Comparison of ENCODE assay signal across 30 mouse cellular contexts in genomic region chr6:82898227-82898626, GRCm38 (mm10). TPM values are rescaled to one million over a fixed set of nuclear protein-coding genes. Genes with fewer than 3 reads are reported as not detected.
A peak's percentile ranks its signal among the peaks of the same experiment; 100 is the strongest.
DNase-seq lines count a peak whose midpoint lies in the region; ATAC-seq and TF ChIP-seq lines count a peak whose summit lies in the region.
"Had no signal": no experiment of that assay in that cellular context is flagged by ENCODE, and none has a peak within 500 bp of the region (broad histone marks: within the 10 kb centered on the region; RNA-seq: fewer than 3 reads in every experiment).

No protein-coding gene starts in this region.

- no peak for DNase-seq in heart, postnatal 14 days
- no peak for DNase-seq in kidney, postnatal 10 days
- peak; percentile 21 for DNase-seq in lung, postnatal 0 days (ENCODE audit: low spot score)
- DNase-seq in lung, adult 18-20 months, result no peak
- no peak for DNase-seq in gastrocnemius, postnatal 10 days
- DNase-seq: adrenal gland, adult 8-10 months; cerebellum, adult 8-10 months; cerebellum, postnatal 25 days; gastrocnemius, postnatal 14 days; kidney, adult 2 months; layer of hippocampus, postnatal 36 days; left cerebral cortex, postnatal 4 days; retina, postnatal 1 day; right cerebral cortex, postnatal 14 days; thymus, adult 2 months; thymus, postnatal 36 days had no signal

- no peak overlapping the region for H3K4me3 ChIP-seq in heart, embryonic 12.5 days
- no peak overlapping the region for H3K4me3 ChIP-seq in kidney, embryonic 16.5 days (ENCODE audit: low read length)
- H3K4me3 ChIP-seq in lung, postnatal 0 days (ENCODE audit: low read depth, low read length), result no peak overlapping the region
- H3K4me3 ChIP-seq: embryonic facial prominence, embryonic 10.5 days; embryonic facial prominence, embryonic 15.5 days; forebrain, embryonic 12.5 days; liver, embryonic 15.5 days; midbrain, embryonic 10.5 days; midbrain, embryonic 15.5 days; neural tube, embryonic 15.5 days had no signal

- H3K9me3 ChIP-seq in heart, embryonic 12.5 days (replicated peaks), result no peaks in the 10 kb centered on the region
- H3K9me3 ChIP-seq in kidney, embryonic 16.5 days (ENCODE audit: low read length), result no peaks in the 10 kb centered on the region
- no peaks in the 10 kb centered on the region for H3K9me3 ChIP-seq in lung, postnatal 0 days (ENCODE audit: low read length)
- H3K9me3 ChIP-seq: embryonic facial prominence, embryonic 10.5 days; embryonic facial prominence, embryonic 15.5 days; forebrain, embryonic 12.5 days; G1E; liver, embryonic 15.5 days; midbrain, embryonic 10.5 days; midbrain, embryonic 15.5 days; neural tube, embryonic 15.5 days had no signal

- no peak overlapping the region for H3K9ac ChIP-seq in heart, embryonic 12.5 days
- no peak overlapping the region for H3K9ac ChIP-seq in kidney, embryonic 16.5 days (replicated peaks; ENCODE audit: low read length)
- H3K9ac ChIP-seq in lung, postnatal 0 days (replicated peaks; ENCODE audit: low read depth), result no peak overlapping the region
- H3K9ac ChIP-seq: embryonic facial prominence, embryonic 15.5 days; forebrain, embryonic 12.5 days; liver, embryonic 15.5 days; midbrain, embryonic 15.5 days; neural tube, embryonic 15.5 days had no signal

- no peak for ATAC-seq in heart, embryonic 12.5 days (ENCODE audit: insufficient number of reproducible peaks, low FRiP score)
- ATAC-seq in kidney, embryonic 16.5 days (ENCODE audit: low FRiP score, low TSS enrichment), result 0 out of 2 replicates have a peak, but pooled peaks have one; percentile 22
- ATAC-seq in lung, postnatal 0 days, result peak; percentile 47
- ATAC-seq: hindbrain, embryonic 16.5 days; midbrain, embryonic 15.5 days had no signal

- TF ChIP-seq EP300 in lung, postnatal 0 days (IDR thresholded peaks at IDR 0.05), result no peak

- intact Hi-C loops in heart, postnatal 14 days (cut with DNase I), result no loop called here

- peak overlapping the region; percentile 79; the same call in 1 of the 2 replicates for H3K27ac ChIP-seq in heart, embryonic 12.5 days (ENCODE audit: poor library complexity, severe bottlenecking)
- H3K27ac ChIP-seq in kidney, embryonic 16.5 days (ENCODE audit: low read length), result peak overlapping the region; percentile 56
- no peak overlapping the region for H3K27ac ChIP-seq in lung, postnatal 0 days (ENCODE audit: low read length)
- H3K27ac ChIP-seq: embryonic facial prominence, embryonic 10.5 days; embryonic facial prominence, embryonic 15.5 days; forebrain, embryonic 12.5 days; liver, embryonic 15.5 days; midbrain, embryonic 10.5 days; midbrain, embryonic 15.5 days; neural tube, embryonic 15.5 days had no signal

- H3K27me3 ChIP-seq in heart, embryonic 12.5 days (replicated peaks), result no peaks in the 10 kb centered on the region
- peaks cover 2% of the 10 kb centered on the region; the same call in 1 of the 2 replicates for H3K27me3 ChIP-seq in kidney, embryonic 16.5 days (ENCODE audit: insufficient read depth, low read length)
- no peaks in the 10 kb centered on the region for H3K27me3 ChIP-seq in lung, postnatal 0 days (replicated peaks; ENCODE audit: insufficient read depth, low read length)
- H3K27me3 ChIP-seq: embryonic facial prominence, embryonic 15.5 days; forebrain, embryonic 12.5 days; midbrain, embryonic 15.5 days; neural tube, embryonic 15.5 days had no signal

- H3K4me1 ChIP-seq in heart, embryonic 12.5 days (replicated peaks), result peaks cover 26% of the 10 kb centered on the region
- peaks cover 16% of the 10 kb centered on the region for H3K4me1 ChIP-seq in kidney, embryonic 16.5 days (ENCODE audit: insufficient read depth, low read length)
- H3K4me1 ChIP-seq in lung, postnatal 0 days (ENCODE audit: insufficient read depth, low read depth, low read length), result no peaks in the 10 kb centered on the region
- H3K4me1 ChIP-seq: embryonic facial prominence, embryonic 15.5 days; forebrain, embryonic 12.5 days; liver, embryonic 15.5 days; midbrain, embryonic 15.5 days; neural tube, embryonic 15.5 days had no signal

- no peak overlapping the region for H3K4me2 ChIP-seq in heart, embryonic 12.5 days
- no peak overlapping the region for H3K4me2 ChIP-seq in kidney, embryonic 16.5 days (replicated peaks; ENCODE audit: low read depth, low read length)
- H3K4me2 ChIP-seq in lung, postnatal 0 days (replicated peaks; ENCODE audit: low read depth, low read length), result no peak overlapping the region
- H3K4me2 ChIP-seq: embryonic facial prominence, embryonic 15.5 days; forebrain, embryonic 12.5 days; liver, embryonic 15.5 days; midbrain, embryonic 15.5 days; neural tube, embryonic 15.5 days had no signal

- WGBS in heart, embryonic 12.5 days, result 68% methylated on average over 4 of the region's 4 CpGs
- 43% methylated on average over 4 of the region's 4 CpGs for WGBS in kidney, embryonic 16.5 days
- 46% methylated on average over 4 of the region's 4 CpGs for WGBS in lung, postnatal 0 days

- no peak for TF ChIP-seq CTCF in lung, postnatal 0 days (IDR thresholded peaks at IDR 0.05)

- H3K36me3 ChIP-seq in heart, embryonic 12.5 days, result no peaks in the 10 kb centered on the region
- no peaks in the 10 kb centered on the region for H3K36me3 ChIP-seq in kidney, embryonic 16.5 days (ENCODE audit: insufficient read depth, low read length)
- no peaks in the 10 kb centered on the region for H3K36me3 ChIP-seq in lung, postnatal 0 days (ENCODE audit: insufficient read depth, low read length)
- H3K36me3 ChIP-seq: embryonic facial prominence, embryonic 10.5 days; embryonic facial prominence, embryonic 15.5 days; forebrain, embryonic 12.5 days; G1E; liver, embryonic 15.5 days; midbrain, embryonic 10.5 days; midbrain, embryonic 15.5 days; neural tube, embryonic 15.5 days had no signal

RNA-seq across cellular contexts. Expression of gene Sema4f, which starts 41.3 kb away (rescaled TPM):
- 0.26 and 0.37 TPM in 2 replicates for polyA plus RNA-seq in heart, embryonic 12.5 days (2016; fragmentation: Nextera tagmentation; extraction: Ambion mirVana)
- total RNA-seq in heart, postnatal 14 days (2021), result under 1 TPM; 0.29 to 0.33 TPM
- polyA plus RNA-seq in kidney, embryonic 16.5 days (2015; fragmentation: Nextera tagmentation; extraction: Ambion mirVana), result 1.1 and 1.6 TPM in 2 replicates
- polyA plus RNA-seq in lung, postnatal 0 days (2015; fragmentation: Nextera tagmentation; extraction: Ambion mirVana), result 8.8 and 14.3 TPM in 2 replicates
- under 1 TPM; 0.47 to 0.49 TPM for total RNA-seq in gastrocnemius, postnatal 10 days (2021)
- total RNA-seq: granulocyte monocyte progenitor cell, adult 5-6 weeks had no signal
- polyA plus RNA-seq: G1E; heart, embryonic 14.5 days had no signal

RNA-seq across cellular contexts. Expression of gene M1ap, which starts 48.5 kb away (rescaled TPM):
- polyA plus RNA-seq in heart, embryonic 12.5 days (2016; fragmentation: Nextera tagmentation; extraction: Ambion mirVana), result 0.57 and 1.4 TPM in 2 replicates
- total RNA-seq in heart, postnatal 14 days (2021), result under 1 TPM in 1 of 2 experiments, not detected in 1; 0.14 TPM
- polyA plus RNA-seq in kidney, embryonic 16.5 days (2015; fragmentation: Nextera tagmentation; extraction: Ambion mirVana), result 0.29 and 0.69 TPM in 2 replicates
- polyA plus RNA-seq in lung, postnatal 0 days (2015; fragmentation: Nextera tagmentation; extraction: Ambion mirVana), result 1.8 and 2.5 TPM in 2 replicates
- under 1 TPM in 1 of 2 experiments, not detected in 1; 0.49 TPM for total RNA-seq in gastrocnemius, postnatal 10 days (2021)
- total RNA-seq: adrenal gland, adult 8-10 months; layer of hippocampus, postnatal 36 days had no signal
- polyA plus RNA-seq: forebrain, embryonic 12.5 days; hindbrain, embryonic 11.5 days; hindbrain, embryonic 16.5 days; neural tube, embryonic 15.5 days had no signal
